Mouse (Mus musculus): Measurements from ENCODE around the gene Gabbr2.

The Gabbr2 gene

DNA sequence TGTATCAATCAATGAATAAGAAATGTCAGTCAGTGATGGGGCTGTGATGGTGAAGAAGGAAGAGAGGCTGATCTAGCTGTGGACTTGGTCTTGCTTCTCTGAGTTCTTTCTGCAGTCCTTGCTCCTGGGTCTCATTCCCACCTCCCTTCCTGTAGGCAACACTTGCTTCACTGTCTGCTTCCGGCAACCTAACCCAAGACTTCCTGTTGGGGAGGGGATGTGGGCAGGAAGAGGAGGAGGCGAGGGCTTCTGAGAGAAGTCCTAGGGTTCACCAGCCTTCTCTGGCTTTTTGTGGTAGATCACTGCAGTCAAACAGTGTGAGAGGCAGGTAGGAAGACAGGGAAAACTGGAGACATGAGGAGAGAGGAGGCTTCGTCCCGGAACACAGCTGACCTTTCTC, 239.4 kb downstream of the Gabbr2 start:
- no peak for DNase-seq

DNA sequence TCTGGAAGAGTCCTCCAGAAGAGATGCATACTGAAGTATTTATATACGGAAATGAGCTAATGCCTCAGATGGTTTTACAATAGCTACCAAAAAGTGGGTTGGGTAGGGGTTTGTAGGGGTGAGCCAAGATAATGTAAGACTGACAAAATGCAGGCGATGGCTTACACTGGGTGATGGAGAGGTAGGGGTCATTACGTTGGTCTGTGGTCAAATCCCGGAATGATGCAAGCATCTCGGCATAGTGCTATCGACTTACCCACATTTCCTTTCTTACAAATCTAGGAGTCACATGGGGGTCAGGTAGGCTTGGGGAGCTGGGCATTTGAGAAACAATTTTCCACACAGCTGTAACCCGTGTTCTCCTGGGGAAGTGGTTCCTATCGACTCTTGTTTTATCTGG, 242.7 kb downstream of the Gabbr2 start:
- DNase-seq: no peak

DNA sequence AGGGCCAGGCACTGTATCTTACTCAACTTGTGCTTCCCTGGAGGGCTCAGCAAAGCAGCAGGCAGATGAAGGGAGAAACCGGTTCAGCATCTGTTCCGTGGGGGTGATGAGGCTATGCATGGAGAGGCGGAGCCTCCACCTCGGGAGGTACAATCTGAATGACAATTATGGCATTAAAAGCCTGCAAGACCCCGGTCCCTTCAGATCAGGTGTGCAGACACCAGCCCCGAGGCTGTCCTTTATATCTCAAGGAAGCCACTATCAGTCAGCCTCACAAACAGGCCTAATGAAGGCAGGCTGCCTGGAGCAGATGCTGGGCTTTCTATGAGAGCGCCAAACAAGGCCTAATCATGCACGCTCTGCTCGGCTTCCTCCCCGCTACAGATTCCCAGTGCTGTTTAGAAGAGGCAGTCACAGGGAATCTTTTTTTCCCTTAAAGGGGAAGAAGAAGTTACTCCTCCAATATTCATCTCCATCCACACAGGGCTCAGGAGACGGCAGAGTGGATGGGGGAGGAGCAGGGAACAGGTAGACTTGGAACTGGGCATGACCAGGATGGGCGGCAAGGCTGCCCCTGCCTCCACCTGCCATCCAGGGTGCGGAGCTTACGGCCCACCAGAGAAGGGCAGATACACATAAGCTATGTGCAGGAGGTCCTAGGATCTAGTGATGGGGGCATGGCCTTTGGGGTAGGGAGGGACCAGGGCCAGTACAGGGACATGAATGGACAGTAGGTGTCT, 244.5 kb downstream of the Gabbr2 start:
- DNase-seq: peak; percentile 62

DNA sequence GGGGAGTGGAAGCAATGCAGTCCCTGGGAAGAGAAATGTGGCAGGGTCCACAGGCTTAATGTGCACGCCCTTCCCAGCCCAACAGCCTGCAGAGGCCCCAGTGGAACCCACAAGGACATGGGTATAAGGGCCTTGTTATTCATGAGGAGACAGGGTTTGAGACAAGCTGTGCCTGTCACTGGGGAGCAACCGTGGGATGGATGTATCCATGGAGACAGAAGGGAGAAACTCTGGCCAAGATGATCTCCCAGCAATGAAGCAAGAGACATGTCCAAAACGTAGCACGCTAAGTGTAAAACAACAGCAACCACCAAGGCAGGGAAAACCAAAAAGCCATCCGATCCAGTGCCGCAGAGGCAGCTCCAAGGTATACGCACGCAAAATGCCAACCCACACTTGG, 246.1 kb downstream of the Gabbr2 start:
- DNase-seq: no peak

DNA sequence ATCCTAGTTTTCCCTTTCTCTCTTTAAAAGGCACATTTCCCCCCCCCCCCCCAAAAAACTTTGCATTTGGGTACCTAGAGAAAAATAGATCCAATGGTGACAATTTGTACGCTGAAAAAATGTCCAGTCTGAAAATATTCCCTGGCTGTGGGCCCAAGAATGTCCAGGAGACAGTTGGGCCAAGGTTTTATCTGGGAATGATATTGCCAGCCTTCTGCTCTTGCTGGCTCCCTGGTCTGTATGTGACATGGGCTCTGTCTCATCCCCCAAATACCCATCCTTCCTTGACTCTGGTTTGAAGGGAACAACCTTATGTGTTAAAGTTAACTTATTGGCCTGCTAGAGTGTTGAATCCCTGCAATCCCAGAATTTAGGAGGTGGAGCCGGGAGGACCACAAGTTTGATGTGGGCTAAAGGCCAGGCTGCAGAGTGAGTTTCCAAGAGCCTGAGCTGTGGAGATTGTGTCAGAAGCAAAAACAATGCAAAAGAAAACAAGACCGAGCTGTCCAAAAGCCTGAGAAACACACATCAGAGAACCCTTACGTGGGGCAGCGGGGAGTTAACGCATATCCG, 247.0 kb downstream of the Gabbr2 start:
- DNase-seq: no peak

DNA sequence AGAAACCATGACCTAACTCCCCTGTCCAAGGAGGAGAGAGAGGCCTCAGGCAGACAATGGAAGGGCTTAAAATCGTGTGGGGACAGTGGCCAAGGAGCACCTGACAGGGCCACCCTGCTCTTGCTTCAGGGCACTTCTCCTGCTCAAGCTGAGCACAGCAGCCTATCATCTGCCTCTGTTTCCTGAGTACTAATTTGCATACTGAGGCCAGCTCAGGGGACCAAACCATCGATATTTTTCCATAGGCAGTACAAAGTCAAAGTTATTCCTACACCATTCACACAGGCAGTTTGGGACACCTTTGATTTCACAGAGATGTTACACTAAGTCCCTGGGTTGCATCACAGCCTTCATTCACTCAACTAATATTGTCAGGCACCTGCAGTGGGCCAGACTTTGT, 249.1 kb downstream of the Gabbr2 start:
- no peak for DNase-seq

DNA sequence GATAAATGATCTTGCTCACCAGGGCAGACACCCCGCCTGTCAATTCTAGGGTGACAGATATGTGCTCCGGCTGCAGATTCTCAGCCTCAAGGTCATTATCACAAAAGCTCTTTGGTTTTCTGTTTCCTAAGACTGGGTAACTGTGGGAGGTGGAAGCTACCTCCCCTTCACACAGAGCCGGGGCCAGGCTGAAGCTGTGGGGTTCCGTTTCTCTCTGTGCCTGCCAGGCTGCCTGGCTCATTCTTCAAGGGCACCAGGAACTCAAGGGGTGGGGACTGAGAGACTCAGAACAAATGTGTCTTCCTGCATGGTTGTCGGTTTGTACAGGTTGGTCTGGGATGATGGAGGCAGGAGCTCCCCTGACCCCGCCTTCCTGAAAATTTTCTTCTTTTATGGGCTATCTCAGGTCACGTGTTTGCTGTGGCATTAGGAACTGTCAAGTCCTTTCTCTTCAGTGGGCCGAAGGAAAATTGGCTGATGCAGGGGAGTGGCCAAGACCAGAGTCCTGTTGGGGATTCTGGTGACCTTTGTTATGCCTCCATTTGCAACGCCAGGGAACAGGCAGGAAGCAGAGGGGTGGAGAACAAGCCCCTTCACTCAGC, 254.7 kb downstream of the Gabbr2 start:
- no peak for DNase-seq

DNA sequence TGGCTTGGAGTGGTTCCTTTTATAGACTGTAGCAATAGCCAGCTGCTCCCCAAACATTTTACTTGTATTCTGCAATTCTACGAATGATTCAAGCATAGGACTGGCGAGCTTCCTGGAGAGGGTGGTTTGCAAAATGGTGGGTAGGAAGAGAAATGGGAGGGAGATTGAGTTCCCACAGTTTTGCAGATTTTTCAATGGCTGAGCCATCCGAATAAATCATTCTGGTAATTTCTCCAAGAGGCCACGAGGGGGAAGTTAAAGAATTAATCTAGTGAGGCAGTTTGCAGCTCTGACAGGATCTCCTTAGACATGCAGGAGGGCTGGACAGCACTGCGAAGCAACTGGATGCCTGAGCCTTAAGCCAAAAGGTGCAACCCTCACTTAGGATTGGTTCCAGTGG, 256.8 kb downstream of the Gabbr2 start:
- DNase-seq: no peak

DNA sequence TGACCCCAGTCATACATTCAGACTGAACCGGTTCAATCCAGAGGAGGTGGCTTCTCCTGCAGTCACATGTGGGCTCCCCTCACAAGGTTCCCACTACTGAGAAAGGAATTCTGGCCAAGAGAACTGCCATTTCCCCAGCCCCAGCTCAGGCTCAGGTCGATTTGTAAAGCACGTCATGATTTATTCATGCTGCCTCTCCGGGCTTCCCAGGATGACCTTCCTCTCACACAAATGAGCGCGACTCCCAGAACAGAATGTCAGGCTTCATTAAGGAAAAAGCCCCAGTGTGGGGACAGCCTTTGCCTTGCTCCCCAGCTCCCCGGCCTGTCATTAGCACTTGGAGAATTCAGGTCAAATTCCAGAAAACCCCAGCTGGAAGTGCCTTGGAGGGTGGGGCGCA, 260.1 kb downstream of the Gabbr2 start:
- DNase-seq: no peak

DNA sequence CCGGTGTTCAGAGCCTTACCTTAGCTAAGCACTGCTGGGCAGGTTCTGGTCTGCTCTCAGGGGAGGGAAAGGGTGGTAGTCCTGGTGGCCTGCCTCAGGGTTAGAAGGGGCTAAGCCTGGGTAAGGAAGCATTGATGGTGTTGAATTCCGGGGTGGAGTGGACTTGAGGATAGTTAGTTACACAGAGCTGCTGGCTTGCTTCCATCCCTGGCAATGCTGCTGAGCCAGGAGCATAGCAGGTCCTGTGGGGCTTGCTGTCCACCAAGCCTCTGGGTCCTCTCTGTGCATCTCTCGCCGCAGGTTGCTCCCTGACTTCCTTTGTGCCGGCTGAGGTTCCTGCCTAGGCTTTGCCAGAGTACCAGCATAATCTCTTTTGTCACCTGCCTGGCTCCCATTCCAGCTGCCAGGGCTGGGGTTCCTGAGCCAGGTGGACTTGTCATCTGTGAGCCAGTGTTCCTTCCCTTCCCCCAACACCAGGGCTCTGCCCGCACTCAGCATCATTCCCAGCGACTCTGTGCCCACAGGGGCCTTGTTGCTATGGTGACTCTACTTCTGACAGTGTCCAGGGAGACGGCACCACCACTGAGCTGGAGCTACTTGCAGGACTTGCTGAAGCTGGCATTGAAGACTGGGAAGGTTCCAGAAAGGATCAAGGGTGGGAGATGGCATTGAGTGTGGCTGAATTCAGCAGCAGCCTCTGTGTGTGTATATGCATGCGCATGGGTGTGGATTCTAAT, 262.2 kb downstream of the Gabbr2 start:
- no peak for DNase-seq

DNA sequence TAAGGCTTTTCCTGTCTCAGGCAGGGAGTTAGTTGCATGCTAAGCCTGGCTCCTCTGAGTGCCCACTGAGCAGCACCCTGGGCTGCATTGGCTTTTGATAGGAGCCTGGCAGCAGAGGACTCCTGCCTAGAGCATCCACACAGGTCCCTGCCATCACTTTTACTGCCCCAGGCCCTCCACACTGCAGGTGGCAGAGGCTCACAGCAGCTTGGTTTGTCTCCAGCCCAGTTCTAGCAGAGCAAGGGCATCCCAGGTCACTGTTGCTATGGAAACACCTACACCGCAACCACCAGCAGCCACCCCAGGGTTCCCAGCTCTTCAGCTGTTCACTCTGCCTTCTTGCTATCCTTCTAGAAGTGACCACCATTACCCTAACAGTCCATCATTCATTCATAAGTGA, 263.4 kb downstream of the Gabbr2 start:
- DNase-seq: no peak

DNA sequence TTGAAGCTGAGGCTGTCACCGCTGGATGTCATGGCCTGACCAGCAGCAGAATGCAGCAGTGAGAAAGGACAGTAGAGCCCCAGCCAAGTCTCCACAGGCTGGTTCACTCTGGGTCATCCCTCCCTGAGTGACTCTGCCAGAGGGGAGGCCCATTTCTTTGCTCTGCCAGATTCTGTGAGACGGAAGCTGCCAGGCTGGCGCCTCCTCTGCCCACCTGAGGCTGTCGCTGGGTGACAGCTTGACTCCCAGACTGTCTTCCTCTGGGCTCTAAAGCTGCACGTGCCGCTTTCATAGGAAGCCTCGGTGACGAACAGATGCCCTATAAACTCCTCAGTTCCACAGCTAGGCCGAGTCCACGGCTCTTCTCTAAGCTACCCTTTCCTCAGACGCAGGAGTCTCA, 264.5 kb downstream of the Gabbr2 start:
- no peak for DNase-seq

DNA sequence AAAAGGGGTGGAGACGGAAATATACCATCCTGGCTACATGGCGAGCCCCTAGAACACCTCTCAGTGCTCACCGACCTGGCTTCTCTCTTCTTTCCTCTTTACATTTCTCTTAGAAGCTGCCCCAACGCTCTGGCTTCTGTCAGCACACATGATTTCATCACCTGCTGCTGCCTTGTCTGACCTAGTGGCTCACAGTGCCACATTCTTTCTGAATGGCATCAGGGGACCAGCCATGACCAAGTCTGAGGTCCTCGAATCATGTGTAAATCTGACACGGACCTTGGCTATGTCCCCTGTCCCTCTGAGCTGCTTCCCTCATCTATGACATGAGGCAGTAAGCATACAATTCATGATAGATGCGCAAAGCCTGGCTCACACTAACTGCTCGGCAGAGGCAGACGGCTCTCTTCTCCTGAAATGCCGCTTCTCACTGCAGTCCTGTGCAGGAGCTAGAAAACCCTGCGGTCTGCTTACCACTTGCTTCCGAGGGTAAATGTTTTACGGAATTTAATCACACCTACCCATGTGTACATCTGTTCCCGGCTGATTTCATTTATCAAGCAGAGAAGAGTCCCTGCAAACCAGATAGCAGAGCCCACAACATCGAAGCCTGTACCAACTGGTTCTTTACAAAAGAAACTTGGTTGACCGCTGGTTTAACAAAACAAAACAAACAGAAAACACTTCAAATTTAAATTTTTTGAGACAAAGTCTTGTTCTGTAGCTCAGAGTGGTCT, 270.7 kb downstream of the Gabbr2 start:
- DNase-seq: no peak

DNA sequence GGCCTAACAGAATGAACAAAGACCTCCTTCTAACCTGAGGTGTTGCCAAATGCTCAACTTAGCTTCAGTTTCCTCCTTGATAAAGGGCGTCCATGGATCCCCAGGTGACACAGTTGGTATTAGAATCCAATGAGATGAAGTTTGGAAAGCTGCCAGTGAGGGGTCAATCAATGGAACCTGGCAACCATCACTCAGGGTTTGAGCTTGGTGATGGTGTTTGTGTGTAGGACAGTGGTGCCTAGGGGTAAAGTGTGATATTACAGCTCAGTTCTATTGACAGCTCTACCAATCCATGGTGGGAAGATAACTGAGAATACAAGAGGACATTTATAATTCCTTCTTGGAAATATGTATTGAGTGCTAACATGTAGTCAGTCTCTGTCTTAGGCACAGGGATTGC, 271.6 kb downstream of the Gabbr2 start:
- DNase-seq: no peak

DNA sequence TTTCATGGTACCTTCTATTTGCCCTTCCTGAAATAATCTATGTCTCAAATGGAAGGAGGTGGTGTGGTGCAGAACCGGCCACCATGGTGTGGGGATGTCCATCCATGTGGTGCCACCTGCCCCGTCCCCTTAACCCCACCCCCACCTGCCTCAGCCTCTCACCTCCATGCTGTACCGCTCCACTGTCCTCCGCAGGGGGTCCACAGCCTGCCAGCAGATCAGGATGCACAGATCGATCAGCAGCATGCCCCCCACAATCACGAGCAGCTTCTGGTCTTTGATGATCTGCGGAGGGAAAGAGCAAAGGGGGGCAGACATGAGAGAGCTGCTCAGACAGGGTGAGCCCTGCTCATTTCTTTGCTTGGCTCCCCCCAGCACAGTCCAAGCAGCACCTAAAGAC, 273.0 kb downstream of the Gabbr2 start:
- no peak for DNase-seq

DNA sequence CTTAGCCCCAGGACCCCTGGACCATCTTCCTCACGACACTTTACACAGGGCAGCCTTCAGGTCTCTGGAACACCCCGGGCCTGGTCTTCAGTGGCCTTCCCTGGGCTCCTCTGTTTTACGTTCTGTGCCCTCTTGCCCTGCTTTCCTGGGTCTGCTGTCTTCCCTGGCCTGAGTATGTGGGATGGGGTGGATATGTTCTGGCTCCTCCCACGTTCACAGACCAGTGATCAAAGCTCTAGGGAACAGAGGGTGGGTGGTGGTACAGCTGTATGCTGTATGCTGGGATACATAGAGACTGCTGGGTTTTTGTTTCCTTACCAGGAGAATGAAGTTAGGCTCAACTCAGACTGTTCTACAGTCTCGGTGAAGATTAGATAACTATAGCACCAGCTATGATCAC, 274.5 kb downstream of the Gabbr2 start:
- DNase-seq: no peak

DNA sequence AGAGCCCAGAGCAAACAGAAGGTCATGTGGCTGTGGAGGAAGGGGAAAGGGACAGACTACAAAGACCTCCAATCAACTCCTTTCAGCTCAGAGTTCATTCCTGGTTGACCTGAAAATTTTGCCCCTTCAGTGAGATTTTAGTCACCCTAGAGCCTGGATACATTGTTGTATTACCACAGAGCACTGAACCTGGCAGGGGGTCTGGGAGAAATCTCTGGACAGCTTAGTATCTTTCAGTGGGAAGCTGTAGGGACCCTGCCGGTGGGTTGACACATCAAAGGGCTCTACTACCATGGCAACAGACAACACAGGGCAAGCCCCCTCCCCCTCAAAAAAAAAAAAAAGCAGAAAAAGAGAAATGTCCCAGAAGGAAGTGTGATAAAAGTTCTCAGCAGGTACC, 275.3 kb downstream of the Gabbr2 start:
- DNase-seq: no peak

DNA sequence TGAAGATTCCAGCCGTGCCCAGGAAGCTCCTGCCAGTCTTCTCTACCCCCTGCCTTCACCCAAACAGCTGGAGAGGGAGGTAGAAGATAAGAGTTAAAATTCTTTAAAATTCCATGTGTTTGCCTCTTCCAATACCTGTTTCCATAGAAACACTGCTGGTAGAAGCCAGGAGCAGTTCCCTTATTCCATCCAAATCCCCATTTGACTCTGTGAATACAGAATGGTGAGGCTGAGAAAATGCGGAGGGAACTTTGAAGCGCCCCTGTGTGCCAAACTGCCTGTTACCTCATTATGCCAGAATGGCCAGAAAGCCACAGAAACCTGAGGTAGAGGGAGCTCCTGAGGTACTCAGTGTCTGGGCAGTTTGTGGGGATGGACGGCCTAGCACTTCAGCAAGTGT, 281.1 kb downstream of the Gabbr2 start:
- DNase-seq: no peak

DNA sequence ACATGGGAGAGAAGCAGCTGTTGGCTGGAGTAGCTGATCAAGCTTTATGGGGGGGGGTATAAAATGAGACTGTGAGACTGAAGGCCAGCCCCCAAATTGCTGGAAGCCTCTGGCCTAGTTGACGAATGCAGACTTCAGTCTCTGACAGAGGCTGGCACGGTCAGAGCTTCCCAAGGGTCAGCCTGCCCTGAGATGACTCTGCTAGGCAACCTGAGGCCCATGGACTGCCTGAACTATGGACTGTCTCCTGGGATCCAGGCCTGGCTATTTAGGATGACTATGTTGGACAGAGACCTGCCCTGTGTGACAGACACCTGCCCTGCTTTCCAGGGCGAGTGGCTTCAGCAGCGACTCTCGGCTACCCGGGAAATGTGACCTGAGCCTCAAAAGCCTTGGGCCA, 281.7 kb downstream of the Gabbr2 start:
- DNase-seq: no peak

DNA sequence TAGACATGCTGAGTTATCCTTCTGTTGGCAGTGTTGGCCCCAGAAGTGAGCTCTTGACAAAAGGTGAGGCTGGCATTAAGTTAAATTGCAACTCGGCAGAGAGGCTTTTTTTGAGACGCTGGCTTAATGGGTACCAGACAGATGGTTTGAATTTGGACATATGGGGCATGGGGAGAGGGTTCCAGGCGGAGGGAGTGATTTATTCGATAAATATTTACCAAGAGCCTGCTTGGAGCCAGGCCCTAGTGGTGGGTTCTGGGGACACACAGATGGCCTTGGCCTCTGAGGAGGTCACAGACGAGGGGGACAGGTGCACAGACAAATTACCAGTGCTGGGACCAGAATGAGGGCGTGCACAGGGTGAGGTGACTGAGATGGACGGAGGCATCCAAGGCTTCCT, 282.2 kb downstream of the Gabbr2 start:
- DNase-seq: no peak

DNA sequence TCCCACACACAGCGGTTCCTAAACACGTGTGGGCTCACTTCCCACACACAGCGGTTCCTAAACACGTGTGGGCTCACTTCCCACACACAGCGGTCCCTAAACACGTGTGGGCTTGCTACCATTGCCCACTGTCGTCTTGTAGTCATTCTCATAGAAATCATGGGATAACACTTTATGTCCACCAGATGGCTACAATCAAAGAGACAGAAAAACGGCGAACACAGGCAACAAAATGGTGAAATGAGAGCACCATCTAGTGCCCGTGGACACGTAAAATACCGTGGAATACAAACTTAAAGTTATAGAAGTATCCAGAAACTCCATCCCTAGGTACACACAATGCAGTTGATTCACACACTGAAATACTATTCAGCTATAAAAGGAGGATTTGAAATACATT, 285.9 kb downstream of the Gabbr2 start:
- no peak for DNase-seq

DNA sequence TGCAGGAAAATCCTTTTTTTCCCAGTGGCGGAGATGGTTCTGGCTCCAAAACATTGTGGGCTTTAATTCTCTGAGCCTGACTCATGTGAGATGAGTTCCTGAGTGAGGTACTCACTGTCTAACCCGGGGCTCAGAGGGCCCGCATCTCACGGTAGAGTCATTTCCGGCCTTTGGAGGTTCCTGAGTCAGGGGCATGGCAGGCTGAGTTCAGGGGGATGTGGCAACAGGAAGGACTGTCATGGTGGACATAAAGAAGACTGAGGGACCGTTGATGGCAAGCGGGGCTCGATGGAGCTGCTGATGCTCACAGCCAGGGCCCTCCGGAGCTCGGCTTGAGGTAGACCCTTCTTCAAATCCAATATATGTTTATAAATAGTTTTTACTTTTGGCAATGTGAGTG, 288.5 kb downstream of the Gabbr2 start:
- no peak for DNase-seq

DNA sequence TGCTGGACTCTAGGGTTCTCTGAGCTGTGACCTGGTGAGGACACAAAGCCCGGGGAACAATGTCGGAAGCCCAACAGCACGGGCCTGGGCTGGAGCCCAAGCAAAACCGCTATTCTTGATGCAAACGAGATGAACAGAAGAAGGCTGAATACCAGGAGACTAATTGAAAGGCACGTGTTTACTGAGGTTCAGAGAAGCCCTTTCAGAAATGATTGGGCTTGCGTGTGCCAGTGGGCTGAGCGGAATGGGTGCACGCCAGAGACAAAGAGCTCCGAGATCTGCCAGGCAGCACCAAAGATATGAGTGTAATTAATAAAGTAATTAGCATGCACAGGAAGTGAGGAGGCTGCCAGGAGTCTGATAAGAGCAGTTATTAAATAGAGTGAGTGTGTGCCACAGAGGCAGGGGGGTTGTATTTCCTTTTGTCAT, 291.4 kb downstream of the Gabbr2 start:
- no peak for DNase-seq

Measured in right cerebral cortex, postnatal 25 days (tissue).